Mouse (Mus musculus): ENCODE measurements at regions not wholly inside any gene's neighbourhood (a gene's known extent, or its start where the extent isn't known, plus 50 kb on each side); places are given as distances from the start of the nearest gene placed in this dataset.
A peak's percentile ranks its signal among the peaks of the same experiment; 100 is the strongest.

DNA sequence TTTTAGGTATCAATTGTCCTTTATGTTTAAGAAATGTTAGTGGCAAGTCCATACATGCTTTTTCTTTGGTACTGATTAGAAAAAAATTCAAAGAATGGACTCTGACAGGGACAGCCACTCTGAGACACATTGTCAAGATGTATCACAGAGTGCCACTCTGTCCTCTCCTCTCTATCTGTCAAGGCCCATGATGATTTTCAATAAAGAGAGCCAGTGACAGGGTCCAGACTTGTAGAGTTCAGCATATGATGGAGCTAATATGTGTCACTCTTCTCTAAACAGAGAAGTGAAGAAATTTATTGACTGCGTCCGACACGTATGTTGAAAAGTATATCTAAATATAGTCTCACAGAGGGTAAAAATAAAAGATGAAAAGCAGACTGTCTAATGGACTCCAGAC is 672.2 kb upstream of the 4930452B06Rik start:
- DNase-seq, result no peak

DNA sequence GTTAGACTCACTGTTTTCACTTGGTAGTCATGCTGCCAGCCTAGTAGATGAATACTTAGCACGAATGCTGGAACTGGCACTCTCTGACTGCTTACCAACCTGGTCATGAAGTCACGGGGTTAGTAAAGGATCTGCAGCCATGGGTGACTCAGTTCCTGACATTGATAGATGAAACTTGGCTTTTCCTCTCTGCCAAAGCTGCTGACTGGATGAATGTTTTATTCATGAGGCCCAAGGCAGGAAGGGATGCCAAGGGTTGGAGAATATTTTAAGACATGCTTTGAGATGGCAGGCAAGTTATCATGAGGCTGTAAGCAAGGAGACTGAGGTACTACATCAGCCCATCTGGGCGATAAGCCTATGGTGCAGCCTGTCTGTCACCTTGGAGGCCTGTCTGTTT is 671.1 kb upstream of the 4930452B06Rik start:
- DNase-seq, result peak; percentile 1 to 40

DNA sequence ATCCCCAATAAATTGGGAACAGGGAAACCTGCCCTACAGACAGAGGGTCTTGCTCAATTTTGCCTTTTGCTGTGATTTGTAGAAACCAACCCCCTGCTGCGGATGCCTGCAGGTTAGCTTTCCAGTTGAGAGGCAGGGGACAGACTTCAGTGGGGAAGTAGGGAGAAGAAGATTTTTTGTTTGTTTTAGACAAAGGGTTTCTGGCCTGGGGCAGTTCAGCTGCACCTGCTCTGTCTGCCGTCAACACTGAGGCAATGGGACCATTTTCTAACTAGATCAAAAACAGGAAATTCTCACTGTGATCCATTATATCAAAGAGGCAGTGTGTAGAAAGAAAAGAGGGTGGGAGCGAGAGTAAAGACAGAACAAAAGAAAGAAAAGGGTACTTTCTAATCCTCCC is 665.6 kb upstream of the 4930452B06Rik start:
- no peak for DNase-seq

DNA sequence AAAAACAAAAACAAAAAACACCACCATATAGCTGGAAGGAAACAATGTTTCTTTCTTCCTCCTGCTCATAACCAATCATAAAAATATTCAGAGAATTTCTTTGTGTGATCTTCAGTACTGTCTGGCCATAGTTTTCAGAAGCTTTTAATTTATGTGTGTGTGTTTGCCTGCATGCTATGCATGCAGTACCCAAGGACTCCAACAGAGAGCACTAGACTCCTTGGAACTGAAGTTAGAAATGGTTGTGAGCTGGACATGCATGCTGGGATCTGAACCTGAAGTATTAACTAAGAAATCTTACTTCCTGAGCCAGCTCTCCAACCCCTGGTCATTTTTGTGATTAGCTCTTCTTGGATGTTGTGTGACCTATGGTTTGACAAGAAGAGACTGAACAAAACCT is 664.7 kb upstream of the 4930452B06Rik start:
- no peak for DNase-seq

DNA sequence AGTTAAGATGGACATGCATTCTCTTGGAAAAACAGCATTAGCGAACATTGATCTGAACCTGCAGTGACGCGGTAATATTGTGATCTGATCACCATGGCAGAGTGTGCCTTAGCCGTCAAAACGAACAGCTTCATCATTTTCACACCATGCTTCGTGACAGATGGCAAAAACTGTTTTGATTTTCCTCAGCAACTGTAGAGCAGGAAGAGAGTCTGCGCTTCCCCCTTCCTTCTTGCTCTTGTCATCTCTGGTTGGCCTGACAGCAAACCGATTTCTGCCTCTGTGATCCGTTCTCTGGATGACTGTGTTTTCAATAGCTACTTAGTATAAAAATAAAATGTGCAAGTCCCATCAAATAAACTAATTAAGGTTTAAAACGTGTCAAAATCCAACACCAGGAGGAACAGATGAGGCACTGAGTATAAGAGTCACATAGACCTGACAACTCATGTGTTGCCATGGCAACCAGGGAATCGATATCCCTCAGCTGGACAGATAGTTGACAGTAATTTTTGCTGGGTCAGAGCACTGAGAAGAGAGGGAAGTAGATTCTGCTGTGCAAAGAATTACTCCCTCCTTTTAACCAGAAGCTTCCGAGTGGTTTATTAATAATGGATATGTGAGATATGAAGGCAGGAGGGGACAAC is 663.9 kb upstream of the 4930452B06Rik start:
- no peak for DNase-seq

DNA sequence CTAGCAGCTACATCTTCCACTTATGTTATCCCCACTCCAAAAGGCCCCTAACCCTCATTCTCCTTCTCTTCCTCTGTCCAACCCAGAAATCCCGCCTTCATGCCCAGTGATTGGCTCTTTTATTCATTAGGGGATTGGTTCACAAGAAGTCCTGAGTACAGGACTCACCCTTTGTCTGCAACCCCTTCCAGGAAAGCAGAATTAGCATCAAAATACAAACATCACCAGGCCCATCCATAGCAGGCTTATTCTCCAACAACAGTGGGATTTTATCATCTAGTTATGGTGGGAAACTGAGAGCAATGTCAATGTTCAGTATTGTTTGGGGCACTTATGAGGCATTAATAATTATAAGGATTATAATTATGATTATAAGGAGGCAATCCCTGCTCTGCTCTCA is 661.3 kb upstream of the 4930452B06Rik start:
- DNase-seq, result no peak

- no peak for DNase-seq
Observed at GRCm38 (mm10) chr14:9319842-9320241, 653.8 kb upstream of the 4930452B06Rik start.

DNA sequence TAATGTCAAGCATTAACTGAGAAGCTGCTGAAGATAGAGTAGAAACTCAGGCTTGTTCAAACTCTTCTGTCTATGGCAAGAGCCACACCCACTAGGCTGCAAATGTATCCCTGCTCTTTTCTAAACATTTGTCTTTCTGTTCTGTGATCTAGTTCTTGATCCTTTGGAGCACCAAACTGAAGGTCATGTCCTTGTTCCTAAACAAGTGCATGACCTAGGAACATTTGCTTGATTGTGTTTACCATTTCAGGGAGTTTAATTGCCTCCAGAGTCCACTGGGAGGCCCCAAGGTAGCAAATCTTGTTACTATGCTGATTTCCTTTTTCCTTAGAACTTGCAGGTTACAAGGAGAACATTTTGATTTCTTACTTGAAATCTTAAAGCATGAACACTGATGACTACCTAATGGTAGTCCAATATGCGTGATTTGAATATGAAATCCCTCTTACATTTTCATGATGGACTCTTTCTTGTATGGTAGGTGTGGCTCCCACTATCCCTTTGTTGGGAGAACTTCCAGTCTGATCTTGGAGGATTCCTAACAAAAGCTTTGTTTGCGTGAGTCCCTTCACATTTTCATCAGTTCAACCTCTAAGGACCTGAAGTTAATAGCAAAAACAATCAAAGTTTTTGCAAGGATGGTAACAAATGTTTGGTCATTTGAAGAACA is 652.9 kb upstream of the 4930452B06Rik start:
- no peak for DNase-seq

- no peak for DNase-seq
Observed at GRCm38 (mm10) chr14:9315224-9315623, 649.2 kb upstream of the 4930452B06Rik start.

DNA sequence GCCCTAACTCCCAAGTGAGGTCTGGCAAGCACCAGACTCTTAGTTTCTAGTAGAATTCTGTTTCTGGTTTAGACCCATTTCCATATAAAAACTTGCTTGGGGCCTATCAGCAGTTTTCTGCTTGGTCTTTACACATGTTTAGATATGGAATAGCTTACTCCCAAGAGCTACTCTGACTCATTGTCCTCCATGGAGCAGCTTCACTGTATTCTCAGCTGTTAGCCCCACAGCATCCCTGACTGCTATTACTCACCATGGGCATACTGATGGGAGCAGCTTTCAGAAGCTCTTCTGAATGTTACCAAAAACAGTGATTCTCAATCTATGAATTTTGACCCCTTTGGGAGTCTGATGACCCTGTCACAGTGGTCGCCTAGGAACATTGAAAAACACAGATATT is 630.1 kb upstream of the 4930452B06Rik start:
- DNase-seq, result no peak

GRCm38 (mm10) chr14:9294555-9294954 is 628.5 kb upstream of the 4930452B06Rik start:
- no peak for DNase-seq

DNA sequence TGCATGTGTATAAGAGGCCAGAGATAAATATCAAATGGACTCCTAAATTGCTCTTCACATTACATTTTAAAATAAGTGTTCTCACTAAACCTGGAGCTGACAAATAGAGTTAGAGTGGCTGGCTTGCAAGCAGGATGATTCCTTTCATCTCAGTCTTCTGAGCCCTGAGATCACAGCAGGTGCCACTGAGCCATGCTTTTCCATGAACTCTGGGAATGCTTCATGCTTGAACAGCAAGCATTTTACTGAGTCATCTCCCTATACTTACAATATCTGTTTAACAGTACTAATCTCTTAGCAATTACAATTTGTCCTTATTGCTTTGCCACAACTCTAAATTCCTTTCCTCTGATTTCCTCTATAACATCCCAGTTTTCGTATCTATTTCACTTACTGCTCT is 622.1 kb upstream of the 4930452B06Rik start:
- DNase-seq, result no peak

- DNase-seq, result no peak
Observed at GRCm38 (mm10) chr14:9285606-9286002, 619.6 kb upstream of the 4930452B06Rik start.

- DNase-seq, result no peak
Observed at GRCm38 (mm10) chr14:9284976-9285605, 619.1 kb upstream of the 4930452B06Rik start.

- no peak for DNase-seq
Observed at GRCm38 (mm10) chr14:9267282-9268091, 601.4 kb upstream of the 4930452B06Rik start.

DNA sequence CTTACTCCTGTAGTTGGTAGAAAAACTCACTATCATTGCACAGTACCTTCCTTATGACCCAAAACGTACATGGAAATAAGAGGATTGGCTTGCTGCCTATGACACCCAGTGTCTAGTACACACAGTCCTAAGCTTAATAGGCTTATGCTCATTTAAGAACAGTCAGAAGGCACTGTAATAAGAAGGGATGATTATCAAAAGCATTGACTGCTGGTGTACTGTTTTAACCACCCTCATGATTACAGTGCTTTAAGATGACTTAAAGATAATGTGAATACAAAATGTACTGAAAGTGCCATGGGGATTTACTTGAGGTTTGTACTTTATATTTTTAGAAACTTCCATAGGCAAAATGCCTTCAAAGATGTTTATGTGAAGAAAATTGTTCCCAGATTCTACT is 586.0 kb upstream of the 4930452B06Rik start:
- no peak for DNase-seq

GRCm38 (mm10) chr14:9245266-9245665 is 579.2 kb upstream of the 4930452B06Rik start:
- DNase-seq, result no peak

GRCm38 (mm10) chr14:9243336-9243735 is 577.3 kb upstream of the 4930452B06Rik start:
- DNase-seq, result no peak

- no peak for DNase-seq
Observed at GRCm38 (mm10) chr14:9242118-9242517, 576.1 kb upstream of the 4930452B06Rik start.

DNA sequence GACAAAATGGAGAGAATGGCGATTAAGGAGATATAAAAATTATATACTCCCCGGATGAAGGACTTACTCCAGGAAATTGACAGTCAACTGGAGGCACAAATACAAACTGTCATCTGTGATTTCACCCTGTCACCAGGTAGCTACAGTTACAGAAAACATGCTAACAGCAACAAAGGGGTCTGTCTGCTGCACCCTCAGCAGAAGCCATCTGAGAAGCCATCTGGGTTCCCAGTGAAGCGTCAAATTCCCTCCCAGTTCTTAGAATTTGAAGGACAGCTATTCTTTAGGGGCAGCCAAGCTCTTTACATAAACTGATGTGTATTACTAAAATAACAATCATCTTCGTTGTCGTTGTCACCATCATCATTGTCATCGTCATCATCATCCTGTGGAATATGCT is 561.6 kb upstream of the 4930452B06Rik start:
- DNase-seq, result no peak

GRCm38 (mm10) chr14:9200246-9200645 is 534.2 kb upstream of the 4930452B06Rik start:
- DNase-seq, result no peak

GRCm38 (mm10) chr14:9192122-9192769 is 526.2 kb upstream of the 4930452B06Rik start:
- no peak for DNase-seq

- DNase-seq, result no peak
Observed at GRCm38 (mm10) chr14:9191664-9192063, 525.6 kb upstream of the 4930452B06Rik start.

Measured in kidney, postnatal 25 days (tissue).